Mouse (Mus musculus): ENCODE measurements around the gene Zfp711. TPM values are rescaled to one million over a fixed set of nuclear protein-coding genes. Genes with fewer than 3 reads are reported as not detected.

Gene Zfp711
- polyA plus RNA-seq (2015; fragmentation: Nextera tagmentation; extraction: Ambion mirVana): 7.4 and 7.7 TPM in 2 replicates

GRCm38 (mm10) chrX:112600511-112601305 lies at the start of gene Zfp711:
Gene Zfp711 (plus strand): TSS chrX:112600526.
- WGBS: 17% methylated on average over 40 of the region's 79 CpGs
- peak; percentile 97 for ATAC-seq
- H3K27me3 ChIP-seq (replicated peaks; ENCODE audit: insufficient read depth, low read length): no peaks in the 10 kb centered on the region
- peak within 1 kb of the TSS; percentile 44 for H3K9ac ChIP-seq (replicated peaks; ENCODE audit: low read depth)
- H3K36me3 ChIP-seq (ENCODE audit: insufficient read depth, low read length): no peaks in the 10 kb centered on the region
- no peaks in the 10 kb centered on the region for H3K4me1 ChIP-seq (ENCODE audit: insufficient read depth, low read depth, low read length)
- DNase-seq (ENCODE audit: low spot score): peak; percentile 86
- H3K4me2 ChIP-seq (replicated peaks; ENCODE audit: low read depth, low read length): peak within 1 kb of the TSS; percentile 59
- peak within 1 kb of the TSS; percentile 57 for H3K4me3 ChIP-seq (ENCODE audit: low read depth, low read length)
- TF ChIP-seq EP300 (IDR thresholded peaks at IDR 0.05): no peak
- TF ChIP-seq CTCF (IDR thresholded peaks at IDR 0.05): peak; percentile 16; the same call in 1 of the 2 replicates
- peak within 1 kb of the TSS; percentile 71 for H3K27ac ChIP-seq (ENCODE audit: low read length)
- no peaks in the 10 kb centered on the region for H3K9me3 ChIP-seq (ENCODE audit: low read length)

GRCm38 (mm10) chrX:112567716-112568115 lies 32.6 kb upstream of the Zfp711 start:
- no peak for DNase-seq (ENCODE audit: low spot score)
- Histone ChIP-seq H3K4me1 (ENCODE audit: insufficient read depth, low read depth, low read length) (no peaks in the 10 kb centered on the region), H3K27ac (ENCODE audit: low read length) (no peak overlapping the region), H3K9me3 (ENCODE audit: low read length) (no peaks in the 10 kb centered on the region), H3K4me2 (replicated peaks; ENCODE audit: low read depth, low read length) (no peak overlapping the region), H3K27me3 (replicated peaks; ENCODE audit: insufficient read depth, low read length) (no peaks in the 10 kb centered on the region), H3K36me3 (ENCODE audit: insufficient read depth, low read length) (no peaks in the 10 kb centered on the region), H3K9ac (replicated peaks; ENCODE audit: low read depth) (no peak overlapping the region), H3K4me3 (ENCODE audit: low read depth, low read length) (no peak overlapping the region)
- no peak for TF ChIP-seq EP300 (IDR thresholded peaks at IDR 0.05)
- no peak for TF ChIP-seq CTCF (IDR thresholded peaks at IDR 0.05)
- 60% methylated on average over 2 of the region's 2 CpGs for WGBS
- no peak for ATAC-seq

- ATAC-seq: peak; percentile 44
- no peak for TF ChIP-seq CTCF (IDR thresholded peaks at IDR 0.05)
- TF ChIP-seq EP300 (IDR thresholded peaks at IDR 0.05): no peak
- no peaks in the 10 kb centered on the region for H3K4me1 ChIP-seq (ENCODE audit: insufficient read depth, low read depth, low read length)
- H3K4me3 ChIP-seq (ENCODE audit: low read depth, low read length): peak overlapping the region; percentile 57
- peak overlapping the region; percentile 59 for H3K4me2 ChIP-seq (replicated peaks; ENCODE audit: low read depth, low read length)
- DNase-seq (ENCODE audit: low spot score): peak; percentile 25
- H3K27me3 ChIP-seq (replicated peaks; ENCODE audit: insufficient read depth, low read length): no peaks in the 10 kb centered on the region
- no peaks in the 10 kb centered on the region for H3K36me3 ChIP-seq (ENCODE audit: insufficient read depth, low read length)
- H3K9ac ChIP-seq (replicated peaks; ENCODE audit: low read depth): peak overlapping the region; percentile 44
- WGBS: 18% methylated on average over 22 of the region's 81 CpGs
- peak overlapping the region; percentile 71 for H3K27ac ChIP-seq (ENCODE audit: low read length)
- no peaks in the 10 kb centered on the region for H3K9me3 ChIP-seq (ENCODE audit: low read length)
Measured at GRCm38 (mm10) chrX:112601306-112602120, 1.2 kb downstream of the Zfp711 start.

DNA sequence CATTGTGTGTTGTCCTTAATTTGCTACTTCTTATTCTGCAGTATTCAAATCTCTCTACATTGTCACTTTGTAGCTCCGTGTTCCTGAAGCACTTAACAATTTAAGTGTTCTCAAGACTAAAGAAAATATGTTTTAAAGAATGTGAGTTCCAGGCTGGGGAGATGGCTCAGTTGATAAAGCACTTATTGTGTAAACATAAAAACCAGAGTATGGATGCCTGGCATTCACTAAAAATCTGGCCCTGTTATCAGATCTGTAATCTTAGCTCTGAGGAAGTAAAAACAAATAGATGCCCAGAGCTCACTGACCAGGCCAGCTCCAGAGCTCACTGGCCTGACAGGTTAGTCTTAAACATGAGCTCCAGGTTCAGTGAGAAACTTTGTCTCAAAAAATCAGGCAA lies 75.2 kb downstream of the Zfp711 start:
- Histone ChIP-seq H3K27ac (ENCODE audit: low read length) (no peak overlapping the region), H3K4me3 (ENCODE audit: low read depth, low read length) (no peak overlapping the region), H3K36me3 (ENCODE audit: insufficient read depth, low read length) (no peaks in the 10 kb centered on the region), H3K4me1 (ENCODE audit: insufficient read depth, low read depth, low read length) (no peaks in the 10 kb centered on the region), H3K9ac (replicated peaks; ENCODE audit: low read depth) (no peak overlapping the region), H3K4me2 (replicated peaks; ENCODE audit: low read depth, low read length) (no peak overlapping the region), H3K27me3 (replicated peaks; ENCODE audit: insufficient read depth, low read length) (no peaks in the 10 kb centered on the region), H3K9me3 (ENCODE audit: low read length) (no peaks in the 10 kb centered on the region)
- DNase-seq (ENCODE audit: low spot score): peak; percentile 27
- WGBS: 11% methylated on average over 1 of the region's 1 CpGs
- ATAC-seq: peak; percentile 53
- no peak for TF ChIP-seq CTCF (IDR thresholded peaks at IDR 0.05)
- TF ChIP-seq EP300 (IDR thresholded peaks at IDR 0.05): peak; percentile 85

DNA sequence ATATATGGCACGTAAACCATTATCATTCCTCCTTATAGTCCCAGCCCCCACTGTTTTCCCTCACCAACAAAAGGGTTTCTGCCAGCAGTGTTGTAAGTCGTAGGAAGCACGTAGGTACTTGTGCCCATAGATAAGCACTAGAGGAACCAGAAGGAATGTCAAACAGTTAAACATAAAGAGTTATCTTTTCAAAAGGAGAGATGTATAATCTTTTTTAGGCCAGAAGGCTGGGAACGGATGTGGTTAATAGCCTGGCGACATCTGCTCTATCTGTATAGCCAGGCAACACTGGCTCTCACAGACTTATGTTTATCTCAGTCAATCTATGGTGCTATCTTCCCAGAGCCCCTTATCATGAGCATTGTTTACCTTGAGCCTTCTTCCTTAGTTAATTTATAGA lies 80.3 kb downstream of the Zfp711 start:
- no peak overlapping the region for H3K9ac ChIP-seq (replicated peaks; ENCODE audit: low read depth)
- H3K4me2 ChIP-seq (replicated peaks; ENCODE audit: low read depth, low read length): no peak overlapping the region
- DNase-seq (ENCODE audit: low spot score): peak; percentile 10
- no peak overlapping the region for H3K27ac ChIP-seq (ENCODE audit: low read length)
- no peaks in the 10 kb centered on the region for H3K4me1 ChIP-seq (ENCODE audit: insufficient read depth, low read depth, low read length)
- no peaks in the 10 kb centered on the region for H3K9me3 ChIP-seq (ENCODE audit: low read length)
- TF ChIP-seq CTCF (IDR thresholded peaks at IDR 0.05): no peak
- peak; percentile 25; the same call in 1 of the 2 replicates for TF ChIP-seq EP300 (IDR thresholded peaks at IDR 0.05)
- H3K36me3 ChIP-seq (ENCODE audit: insufficient read depth, low read length): no peaks in the 10 kb centered on the region
- ATAC-seq: peak; percentile 72
- no peaks in the 10 kb centered on the region for H3K27me3 ChIP-seq (replicated peaks; ENCODE audit: insufficient read depth, low read length)
- H3K4me3 ChIP-seq (ENCODE audit: low read depth, low read length): no peak overlapping the region
- 23% methylated on average over 5 of the region's 5 CpGs for WGBS

Other genes with a start within 250 kb of the Zfp711 start
- not detected in 2 replicates for gene Satl1, start 193.7 kb upstream of the Zfp711 start, polyA plus RNA-seq (2015; fragmentation: Nextera tagmentation; extraction: Ambion mirVana)
- gene 2010106E10Rik, start 105.3 kb upstream of the Zfp711 start, polyA plus RNA-seq (2015; fragmentation: Nextera tagmentation; extraction: Ambion mirVana): not detected in 2 replicates
- gene Pof1b, start 98.1 kb downstream of the Zfp711 start, polyA plus RNA-seq (2015; fragmentation: Nextera tagmentation; extraction: Ambion mirVana): 5.9 and 6.0 TPM in 2 replicates

All from lung, postnatal 0 days (tissue).